Mouse (Mus musculus) CD4-positive, CD25-positive, alpha-beta regulatory T cell, adult 2 months (primary cell): ENCODE results near the gene Tsr3.
"Not testable (repeated sequence)": the region's sequence is repeated elsewhere in the genome, so short reads cannot be mapped to it uniquely, and the experiment has no call there.

Experiments used
- DNase-seq: peaks from one replicate; pipeline ENCODE4 v3.0.0-alpha.2; 2012; ENCODE audit warnings: low read depth, low spot score

Gene Tsr3

DNA sequence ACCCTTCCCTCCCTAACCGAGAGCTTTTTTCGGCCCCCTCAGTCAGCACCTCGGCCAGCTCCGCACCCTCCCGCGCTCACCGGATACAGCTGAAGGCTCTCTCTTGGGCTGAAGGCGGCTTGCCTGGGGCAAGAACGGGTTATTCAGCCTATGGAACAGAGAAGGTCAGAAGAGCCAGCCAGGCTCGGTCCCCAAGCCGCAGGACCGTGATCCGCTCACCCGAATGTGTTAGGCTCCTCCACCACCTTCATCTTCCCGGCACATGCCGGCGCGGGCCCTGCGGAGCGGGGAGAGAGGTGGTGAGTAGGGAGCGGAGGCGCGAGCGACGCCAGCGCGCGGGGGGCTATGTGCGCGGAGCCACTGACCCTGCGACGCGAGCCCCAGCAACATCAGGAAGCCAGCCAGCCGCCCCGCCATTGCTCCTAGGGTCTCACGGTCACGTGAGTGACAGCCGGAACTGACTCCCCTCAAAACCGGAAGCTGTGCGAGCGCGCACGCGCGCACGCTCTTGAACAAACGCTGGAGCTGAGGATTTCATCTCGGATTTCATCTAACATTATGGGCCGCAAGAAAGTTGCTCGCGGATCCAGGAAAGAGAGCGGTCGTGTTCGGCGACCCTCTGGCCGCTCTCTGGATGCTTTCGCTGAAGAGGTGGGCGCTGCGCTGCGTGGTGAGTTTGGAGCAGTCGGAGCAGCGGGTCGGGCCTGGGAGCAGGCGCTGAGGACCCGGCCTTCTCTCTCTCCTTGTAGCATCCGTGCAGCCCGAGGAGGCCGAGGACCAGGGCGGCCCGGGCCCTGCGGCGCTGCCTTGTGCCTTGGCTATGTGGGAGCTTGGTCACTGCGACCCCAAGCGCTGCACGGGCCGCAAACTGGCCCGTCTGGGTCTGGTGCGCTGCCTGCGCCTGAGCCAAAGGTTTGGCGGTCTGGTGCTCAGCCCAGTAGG, at the start of gene Tsr3, which contains the start of gene Gnptg:
Gene Tsr3, plus strand, starts transcription at position 476 of the 942 bp plus-strand sequence.
Gene Gnptg, minus strand, starts transcription at position 430 of the 942 bp plus-strand sequence.
- DNase-seq: peak; percentile 92

GRCm38 (mm10) chr17:25202401-25202800, 37.6 kb upstream of the Tsr3 start:
- DNase-seq: no peak

DNA sequence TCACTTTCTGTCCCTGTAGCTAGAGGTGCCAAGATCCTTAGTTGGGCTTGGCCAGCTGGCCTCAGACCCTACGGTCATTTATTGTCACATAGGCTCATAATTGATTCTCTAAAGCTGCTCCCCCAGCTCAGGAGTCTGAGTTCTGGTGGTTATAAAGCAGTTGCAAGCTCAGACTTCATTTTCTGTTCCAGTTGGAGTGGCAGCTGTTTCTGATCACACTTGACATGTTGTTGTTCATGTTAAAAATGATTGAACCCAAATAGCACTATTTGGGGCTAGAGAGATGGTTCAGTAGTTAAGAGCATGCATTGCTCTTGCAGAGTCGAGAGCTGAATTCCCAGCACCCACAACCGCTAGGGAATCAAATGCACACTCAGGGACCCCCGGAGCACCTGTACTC, 30.0 kb upstream of the Tsr3 start:
- no peak for DNase-seq

DNA sequence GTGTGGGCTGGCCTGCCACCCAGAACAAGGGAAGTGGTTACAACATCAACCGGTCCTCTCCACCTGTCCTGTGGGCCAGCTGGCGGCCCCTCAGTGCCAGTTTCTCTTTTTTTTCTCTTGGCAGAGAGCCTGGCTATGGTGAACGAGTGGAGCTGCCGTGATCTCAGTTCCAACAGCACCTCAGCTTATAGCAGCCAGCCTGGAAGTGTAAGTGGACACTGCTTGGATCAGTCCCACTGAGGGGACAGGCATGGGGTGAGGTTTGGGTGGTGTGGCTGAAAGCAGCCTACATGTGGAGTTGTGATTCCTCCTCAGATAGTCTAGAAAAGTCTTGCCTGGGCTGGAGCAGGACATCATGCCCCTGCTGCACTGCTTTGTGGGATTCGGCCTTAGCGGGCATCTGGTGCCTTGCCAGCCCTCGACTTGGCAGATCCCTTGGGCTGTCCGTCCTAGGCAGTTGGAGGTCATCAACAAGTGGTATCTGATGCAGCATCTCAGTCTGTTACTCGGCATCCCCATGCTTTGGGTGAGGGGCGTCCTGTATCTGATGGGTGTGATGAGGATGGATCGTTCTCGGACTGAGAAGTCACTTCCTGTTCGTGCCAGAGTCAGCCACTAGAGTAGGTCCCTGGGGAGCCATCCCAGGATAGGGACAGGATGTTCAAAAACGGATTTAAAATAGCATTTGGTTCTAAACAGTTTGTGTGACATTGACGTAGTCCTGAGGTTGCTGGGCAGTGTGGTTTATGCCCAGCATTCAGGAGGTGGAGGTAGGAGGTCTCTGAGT, 29.1 kb upstream of the Tsr3 start:
- no peak for DNase-seq

DNA sequence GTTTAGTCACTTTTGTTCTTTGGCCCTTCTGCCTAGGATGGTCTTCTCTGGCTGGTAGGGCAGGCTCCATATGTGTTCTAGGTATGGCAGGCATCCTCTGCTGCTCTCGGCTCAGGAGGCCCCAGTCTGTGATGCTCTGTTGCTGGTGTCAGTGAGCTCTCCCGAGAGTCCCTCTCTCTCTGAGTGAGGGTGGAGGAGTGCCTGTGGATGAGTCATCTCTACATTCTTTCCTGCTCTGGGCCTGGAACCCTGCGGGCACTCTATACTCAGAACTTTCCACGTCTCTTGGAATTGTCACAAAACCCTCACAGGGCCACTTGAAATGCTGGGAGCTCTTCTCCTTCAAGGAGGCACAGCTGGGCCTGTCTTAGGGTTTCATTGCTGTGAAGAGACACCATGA, 28.3 kb upstream of the Tsr3 start:
- no peak for DNase-seq

DNA sequence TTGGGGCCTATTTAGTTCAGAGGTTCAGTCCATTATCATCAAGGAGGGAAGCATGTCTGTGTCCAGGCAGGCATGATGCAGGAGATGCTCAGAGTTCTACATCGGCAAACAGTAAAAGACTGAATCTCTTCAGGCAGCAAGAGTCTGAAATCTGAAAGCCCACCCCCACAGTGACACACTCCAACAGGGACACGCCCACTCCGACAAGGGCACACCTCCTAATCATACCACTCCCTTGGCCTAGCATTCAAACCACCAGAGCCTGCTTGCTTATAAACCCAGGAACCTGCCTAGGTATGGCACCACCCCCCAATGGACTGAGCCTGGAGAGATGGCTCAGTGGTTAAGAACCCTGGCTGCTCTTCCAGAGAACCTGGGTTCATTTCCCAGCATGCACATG, 24.5 kb upstream of the Tsr3 start:
- DNase-seq: no peak

GRCm38 (mm10) chr17:25218967-25219366, 21.0 kb upstream of the Tsr3 start:
- no peak for DNase-seq

GRCm38 (mm10) chr17:25219492-25220295, 20.3 kb upstream of the Tsr3 start:
- peak; percentile 40 for DNase-seq

DNA sequence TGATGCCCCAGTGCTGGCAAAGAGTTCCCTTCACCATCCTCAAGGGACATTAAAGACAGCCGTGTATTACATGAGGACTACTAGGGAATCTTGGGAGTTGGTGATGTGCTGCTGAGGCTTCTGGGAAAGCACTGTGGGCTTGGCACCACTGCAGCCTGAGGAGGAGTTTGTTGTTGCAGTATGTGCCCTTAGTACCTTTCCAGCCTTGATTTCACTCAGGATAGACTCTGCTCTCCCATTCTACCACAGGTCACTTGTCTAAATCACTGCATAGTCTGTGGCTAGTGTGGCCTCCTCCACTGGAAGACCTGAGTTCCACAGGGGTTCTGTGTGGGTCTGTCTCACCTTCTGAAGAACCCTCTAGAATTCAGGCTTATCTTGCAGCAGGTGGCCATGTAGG, 19.2 kb upstream of the Tsr3 start:
- no peak for DNase-seq

GRCm38 (mm10) chr17:25221821-25222503, 18.0 kb upstream of the Tsr3 start:
- DNase-seq: peak; percentile 88

DNA sequence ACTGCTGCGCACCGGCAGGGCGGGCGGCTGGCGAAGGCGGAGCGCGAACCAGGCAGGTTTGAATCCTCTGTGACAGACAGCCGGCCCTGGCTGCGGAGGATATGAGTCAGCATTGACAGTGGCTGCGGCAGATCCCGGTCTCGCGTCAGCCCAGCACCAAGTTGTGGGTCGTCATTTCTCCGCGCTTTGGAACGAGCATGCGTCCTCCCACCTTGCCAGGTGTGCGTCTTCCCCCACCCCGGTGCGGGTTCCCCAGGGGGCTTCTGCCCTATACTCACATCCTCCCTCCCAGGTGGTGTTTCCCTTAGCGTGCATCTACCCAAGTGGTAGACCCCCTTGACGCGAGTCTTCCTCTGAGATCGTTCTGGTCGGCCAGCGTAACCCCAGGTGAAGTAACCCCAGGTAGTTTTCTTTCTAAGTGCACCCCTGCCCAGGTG, 17.4 kb upstream of the Tsr3 start:
- DNase-seq: peak; percentile 55

DNA sequence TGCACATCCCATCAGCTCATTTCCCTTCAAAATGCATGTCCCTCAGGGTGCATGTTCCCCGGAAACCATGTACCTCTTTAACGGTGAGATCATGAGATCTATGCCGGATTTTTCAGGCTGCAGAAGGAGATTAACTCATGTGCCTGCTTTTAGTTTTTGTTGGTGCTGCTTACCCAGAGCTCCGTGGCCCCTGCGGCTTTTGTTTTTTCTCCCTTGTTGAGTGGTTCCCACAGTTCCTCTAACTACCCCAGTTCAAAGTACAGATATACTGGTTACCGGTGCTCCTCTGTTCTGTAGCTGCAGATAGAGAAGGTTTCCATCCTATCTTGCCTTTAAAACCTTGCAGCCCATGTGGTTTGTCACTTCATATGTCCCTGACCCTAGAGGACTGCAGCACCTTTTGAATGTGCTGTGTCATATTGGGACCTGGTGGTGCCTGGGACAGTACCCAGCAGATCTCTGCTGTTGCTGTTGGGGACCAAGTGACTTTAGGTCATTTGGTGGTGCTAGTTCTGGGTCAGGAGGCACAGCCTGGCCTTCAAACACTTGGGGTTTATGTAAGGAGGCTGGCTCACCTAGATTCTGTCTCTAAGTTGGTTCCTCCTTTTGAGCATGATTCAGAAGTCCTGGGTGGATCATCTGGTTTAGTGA, 16.9 kb upstream of the Tsr3 start:
- peak; percentile 39 for DNase-seq

- peak; percentile 78 for DNase-seq
These were observed 15.3 kb upstream of the Tsr3 start for GRCm38 (mm10) chr17:25224586-25225222.

- no peak for DNase-seq
These were observed 14.3 kb upstream of the Tsr3 start for GRCm38 (mm10) chr17:25225659-25226058.

DNA sequence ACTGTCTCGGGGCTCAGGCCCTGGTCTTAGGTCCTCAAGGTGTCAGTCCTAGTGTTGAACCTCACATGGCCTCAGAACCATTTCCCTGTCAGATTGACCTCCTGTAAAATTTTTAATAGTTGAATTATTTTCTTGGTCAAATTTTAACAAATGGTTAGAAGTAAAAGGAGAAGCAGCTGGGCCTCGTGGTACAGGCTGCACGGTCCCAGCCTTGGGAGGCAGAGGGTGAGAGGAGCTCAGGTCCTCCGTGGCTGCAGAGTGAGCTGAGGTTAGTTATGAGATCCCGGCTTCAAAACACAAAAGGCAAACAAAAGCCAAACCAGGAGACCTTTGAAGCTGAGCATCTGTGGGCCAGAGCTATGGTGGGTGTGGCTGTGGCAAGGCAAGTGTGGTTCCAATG, 12.0 kb upstream of the Tsr3 start:
- DNase-seq: no peak

GRCm38 (mm10) chr17:25230014-25230655, 9.8 kb upstream of the Tsr3 start:
- not testable (repeated sequence) for DNase-seq

- no peak for DNase-seq
These were observed 9.3 kb upstream of the Tsr3 start for GRCm38 (mm10) chr17:25230700-25231099.

DNA sequence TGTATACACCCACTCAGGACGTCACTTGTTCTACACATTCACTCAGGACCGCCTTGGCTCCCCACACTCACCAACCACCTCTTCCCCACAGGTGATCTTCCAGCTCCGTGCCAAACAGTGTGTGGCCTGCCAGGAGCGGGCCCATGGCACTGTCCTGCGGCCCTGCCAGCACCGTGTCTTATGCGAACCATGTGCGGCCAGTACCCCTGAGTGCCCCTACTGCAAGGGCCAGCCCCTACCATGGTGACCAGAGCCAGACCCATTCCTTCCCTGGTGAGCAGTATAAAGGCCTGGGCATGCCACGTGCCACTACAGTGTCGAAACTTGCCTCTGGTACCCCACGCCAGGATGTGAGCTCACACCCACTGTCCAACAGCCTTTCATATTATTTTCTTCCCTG, 8.3 kb upstream of the Tsr3 start:
- DNase-seq: not testable (repeated sequence)

- DNase-seq: no peak
These were observed 4.3 kb upstream of the Tsr3 start for GRCm38 (mm10) chr17:25235635-25236034.
